Mouse (Mus musculus) kidney, postnatal 4 days (tissue): ENCODE data around the gene Apob.
"Not testable (repeated sequence)": the region's sequence is repeated elsewhere in the genome, so short reads cannot be mapped to it uniquely, and the experiment has no call there.

Experiments used
- DNase-seq, 2 experiments: peaks; one replicate each; pipeline ENCODE4 v3.0.0; 2021; ENCODE audit warnings: mixed read lengths in 2 of 2

Apob gene

DNA sequence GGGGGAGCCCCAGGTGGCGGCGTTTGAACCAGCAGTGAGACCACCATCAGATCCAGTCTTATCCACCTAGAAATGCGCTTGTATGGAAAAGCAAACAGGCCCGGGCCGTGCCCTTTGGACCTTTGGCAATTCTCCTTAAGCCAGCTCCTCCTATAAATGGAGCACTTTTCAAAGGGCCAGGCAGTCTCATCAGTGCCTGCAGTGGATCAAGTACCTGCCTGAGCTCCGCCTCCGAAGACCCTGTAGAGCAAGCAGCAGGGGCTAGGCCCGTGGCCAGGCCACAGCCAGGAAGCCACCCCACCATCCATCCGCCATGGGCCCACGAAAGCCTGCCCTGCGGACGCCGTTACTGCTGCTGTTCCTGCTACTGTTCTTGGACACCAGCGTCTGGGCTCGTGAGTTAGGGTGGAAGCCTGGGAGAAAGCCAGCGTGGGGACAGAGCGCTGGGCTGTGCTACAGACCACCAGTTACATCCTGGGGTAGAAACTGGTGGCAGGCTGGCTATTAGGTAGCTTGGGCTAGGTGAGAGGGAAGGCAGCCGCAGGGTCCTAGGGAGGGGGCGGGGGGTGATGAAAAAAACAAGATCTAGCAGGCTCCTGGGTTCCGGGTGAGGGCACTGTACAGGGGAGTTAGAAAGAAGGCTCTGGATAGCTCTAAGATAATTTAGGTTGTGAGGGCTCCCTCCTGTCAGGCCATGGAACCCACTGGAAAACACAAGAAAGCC lies at the start of gene Apob:
Apob (plus strand) TSS at position 183 of the 724 bp plus-strand sequence.
- DNase-seq = no peak

DNA sequence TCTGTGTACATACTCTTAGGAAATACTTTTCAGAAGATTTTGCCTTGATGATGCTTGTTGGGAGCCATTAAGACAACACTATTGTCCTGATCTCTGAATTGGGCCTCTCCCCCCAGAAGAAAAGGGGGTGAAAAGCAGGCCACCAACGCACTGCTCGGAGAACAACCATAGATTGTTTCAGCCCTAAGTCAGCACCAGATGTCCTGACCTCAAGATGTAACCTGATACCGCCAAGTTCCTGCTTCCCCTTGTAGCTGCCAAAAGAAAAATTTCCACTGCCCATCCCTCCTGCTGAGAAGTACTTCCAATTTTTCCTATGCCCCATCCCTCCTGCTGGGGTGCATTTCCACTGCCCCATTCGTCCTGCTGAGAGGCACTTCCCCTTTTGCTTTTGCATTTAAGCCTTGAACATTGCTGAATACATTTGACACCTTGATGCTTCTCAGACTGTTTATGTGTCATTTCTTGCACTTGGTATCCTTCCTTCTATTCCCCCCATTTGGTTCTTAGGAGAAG lies 45.0 kb upstream of the Apob start:
- DNase-seq = no peak

GRCm38 (mm10) chr12:7950098-7950745 lies 27.2 kb upstream of the Apob start:
- DNase-seq = no peak

- no peak for DNase-seq
Observed at GRCm38 (mm10) chr12:7958851-7959250, 18.6 kb upstream of the Apob start.

GRCm38 (mm10) chr12:7959310-7959918 lies 18.0 kb upstream of the Apob start:
- DNase-seq = no peak

- no peak for DNase-seq
Observed at GRCm38 (mm10) chr12:7962314-7962927, 15.0 kb upstream of the Apob start.

DNA sequence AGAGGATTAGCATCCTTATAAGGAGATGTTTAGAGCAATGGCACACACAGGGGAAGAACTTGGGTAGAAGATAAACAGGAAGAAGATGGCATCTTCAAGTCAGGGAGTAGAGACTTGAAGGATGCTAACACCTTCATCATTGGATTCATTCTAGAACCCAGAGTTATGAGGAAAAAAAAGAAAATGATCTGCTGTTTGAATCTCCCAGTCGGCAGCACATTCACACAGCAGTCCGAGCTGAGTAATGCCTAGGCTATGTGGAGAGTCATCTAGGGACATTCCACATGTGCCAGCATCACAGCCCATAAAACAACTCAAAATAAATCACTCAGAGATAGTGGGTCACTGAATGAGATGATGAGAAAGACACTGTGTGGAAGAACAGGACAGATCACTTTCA lies 10.2 kb upstream of the Apob start:
- no peak for DNase-seq

GRCm38 (mm10) chr12:7970301-7970700 lies 7.1 kb upstream of the Apob start:
- DNase-seq = no peak

GRCm38 (mm10) chr12:7970817-7971216 lies 6.6 kb upstream of the Apob start:
- DNase-seq = no peak

- DNase-seq = no peak
Observed at GRCm38 (mm10) chr12:7971736-7972135, 5.7 kb upstream of the Apob start.

DNA sequence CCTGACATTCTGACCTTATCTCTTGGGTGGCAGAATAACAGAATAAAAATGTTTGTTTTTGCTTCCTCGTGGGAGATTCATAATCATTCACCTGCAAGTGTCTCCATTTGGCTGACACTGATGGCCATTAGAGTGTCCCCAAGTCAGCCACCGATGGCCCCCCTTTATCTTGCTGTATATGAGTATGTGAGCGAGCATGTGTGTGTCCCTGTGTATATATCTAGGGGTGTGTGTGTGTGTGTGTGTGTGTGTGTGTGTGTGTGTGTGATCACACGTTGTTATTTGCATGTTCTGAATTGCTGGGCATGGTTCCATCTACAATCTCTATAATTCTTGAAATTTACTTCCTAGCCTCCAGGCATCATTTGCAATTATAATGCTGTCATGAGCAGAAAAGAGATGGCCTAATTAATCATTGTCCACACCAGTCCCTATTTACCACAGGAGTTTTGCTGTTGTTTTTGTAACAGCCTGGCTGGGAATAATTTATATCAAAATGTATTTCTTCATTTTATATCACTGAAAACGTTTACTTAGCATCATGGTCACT lies 3.6 kb upstream of the Apob start:
- no peak for DNase-seq

DNA sequence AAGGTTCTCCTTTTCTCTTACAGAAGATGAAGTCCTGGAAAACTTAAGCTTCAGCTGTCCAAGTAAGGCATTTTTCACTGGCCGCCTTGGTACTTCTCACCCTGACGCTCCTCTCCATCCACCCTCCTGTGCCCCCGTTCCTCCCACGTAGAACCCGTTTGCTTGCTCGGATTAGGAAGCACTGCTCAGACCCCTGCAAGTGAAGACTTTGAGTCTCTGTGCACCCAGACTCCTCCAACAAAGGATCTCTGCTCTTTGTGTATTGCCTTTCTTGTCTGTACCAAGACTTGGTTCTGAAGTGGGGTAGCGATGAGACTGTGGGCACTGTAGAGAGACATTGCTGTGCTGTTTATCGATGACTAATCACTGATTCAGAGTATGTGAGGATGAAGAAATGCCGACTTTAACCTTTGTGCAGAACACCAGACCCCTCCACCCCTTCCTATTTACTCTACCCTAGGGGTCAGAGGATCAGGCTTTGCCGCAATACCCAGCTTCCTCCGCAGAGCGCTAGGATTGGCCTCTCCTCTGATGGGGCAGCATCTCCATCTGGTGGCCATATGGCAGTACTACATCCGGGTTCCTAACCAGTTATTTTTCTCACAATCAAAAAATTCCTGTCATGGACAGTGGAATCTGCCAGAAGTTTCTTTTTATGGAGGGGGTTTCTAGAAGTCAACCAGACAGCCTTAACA lies 889 bp downstream of the Apob start:
- peak; percentile 82 to 83 for DNase-seq

- DNase-seq = no peak
Observed at GRCm38 (mm10) chr12:7984411-7984810, 7.0 kb downstream of the Apob start.

GRCm38 (mm10) chr12:7990804-7991203 lies 13.4 kb downstream of the Apob start:
- peak; percentile 60 to 69 for DNase-seq

DNA sequence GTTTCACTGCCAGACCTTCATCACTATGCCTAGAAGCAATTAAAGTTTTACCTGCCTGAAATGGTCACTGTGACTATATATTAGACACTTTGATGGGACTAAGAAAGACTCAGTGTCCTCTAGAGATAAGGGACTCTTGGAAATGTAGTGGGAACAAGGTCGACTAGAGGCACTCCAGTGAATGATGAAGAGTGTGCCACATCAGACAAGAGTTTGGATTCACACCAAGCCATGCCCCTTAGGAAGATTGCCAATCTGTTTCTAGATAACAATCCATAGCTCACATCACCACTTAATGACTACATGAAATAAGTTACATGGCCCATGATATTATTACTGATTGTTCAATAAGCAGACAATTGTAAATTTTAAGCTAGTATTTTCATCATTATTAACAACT lies 14.1 kb downstream of the Apob start:
- DNase-seq = no peak

GRCm38 (mm10) chr12:8020931-8021330 lies 43.5 kb downstream of the Apob start:
- DNase-seq = no peak

DNA sequence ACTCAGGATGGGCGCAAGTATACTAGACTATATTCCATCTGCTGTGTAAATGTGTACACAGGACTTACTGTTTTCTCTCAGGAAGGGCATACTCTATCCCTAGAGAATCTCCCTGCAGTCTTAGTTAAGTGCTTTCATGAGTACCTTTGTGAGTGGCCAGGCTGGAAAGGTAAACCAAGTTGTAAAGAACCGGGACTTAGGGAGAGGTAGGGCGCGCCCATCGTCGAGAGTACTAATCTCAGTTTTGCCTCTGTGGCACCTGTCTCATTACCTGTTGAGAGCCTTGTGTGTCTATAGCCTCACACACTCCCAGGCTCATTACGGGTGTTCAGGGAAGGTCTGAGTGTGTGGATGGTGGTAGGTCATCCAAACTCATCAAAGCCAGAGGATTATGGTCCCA lies 52.1 kb downstream of the Apob start:
- no peak for DNase-seq

DNA sequence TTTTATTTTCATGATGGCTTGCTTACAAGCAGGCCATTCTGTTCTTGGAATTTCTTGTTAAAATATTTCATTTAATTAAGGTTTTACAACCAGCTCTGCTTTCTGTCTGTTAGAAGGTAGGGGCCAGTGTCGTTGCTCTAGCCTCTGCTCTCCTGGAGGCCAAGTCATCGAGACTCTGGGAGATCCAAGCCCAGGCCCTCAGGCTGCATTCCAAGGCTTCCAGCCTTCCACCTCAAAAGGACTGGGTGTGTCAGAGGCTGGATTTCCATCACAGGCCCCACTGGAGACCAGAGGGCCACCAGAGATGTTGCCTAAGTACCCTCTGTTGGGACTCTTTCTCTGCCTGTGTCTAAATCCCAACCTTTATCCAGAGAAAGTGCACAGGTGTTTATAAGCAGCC lies 52.6 kb downstream of the Apob start:
- peak; percentile 27 to 29 for DNase-seq

DNA sequence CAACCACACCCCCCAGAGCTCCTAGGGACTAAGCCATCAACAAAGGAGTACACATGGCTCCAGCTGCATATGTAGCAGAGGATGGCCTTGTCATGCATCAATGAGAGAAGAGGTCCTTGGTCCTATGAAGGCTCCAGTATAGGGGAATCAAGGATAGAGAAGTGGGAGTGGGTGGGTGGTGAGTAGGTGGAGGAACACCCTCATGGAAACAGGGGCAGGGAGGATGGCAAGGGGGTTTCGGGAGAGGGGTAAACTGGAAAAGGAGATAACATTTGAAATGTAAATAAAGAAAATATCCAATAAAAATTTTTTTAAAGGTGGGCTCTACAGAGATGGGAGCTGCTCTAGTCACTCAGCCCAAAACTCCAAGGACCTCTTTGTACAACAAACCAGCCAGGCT lies 53.7 kb downstream of the Apob start:
- DNase-seq = not testable (repeated sequence)

- DNase-seq = no peak
Observed at GRCm38 (mm10) chr12:8031595-8032358, 54.3 kb downstream of the Apob start.

GRCm38 (mm10) chr12:8032359-8032755 lies 54.9 kb downstream of the Apob start:
- no peak for DNase-seq
